Mouse (Mus musculus) hindbrain, embryonic 11.5 days (tissue): ENCODE results near the gene Atf7ip. TPM values are rescaled to one million over a fixed set of nuclear protein-coding genes. Genes with fewer than 3 reads are reported as not detected.

ENCODE experiments used
- ATAC-seq: fragments of 200-750 bp; cut with Nextera tagmentation; 2 replicates; pipeline ENCODE4 v1.8.0; 2017; ENCODE audit warnings: mild to moderate bottlenecking, moderate TSS enrichment, moderate library complexity; ENCODE audit not compliant: low FRiP score
- DNase-seq: peaks from one replicate; pipeline ENCODE4 v3.0.0-alpha.2; 2015; ENCODE audit warnings: low spot score
- H3K27ac ChIP-seq: fragments of 300-500 bp; sonication (generic); 2 replicates; pipeline ENCODE4 v1.5.1; 2014; ENCODE audit warnings: mild to moderate bottlenecking, low read depth, low read length
- H3K27me3 ChIP-seq: fragments of 300-500 bp; sonication (generic); 2 replicates; pipeline ENCODE4 v1.6.1; 2014; ENCODE audit warnings: mild to moderate bottlenecking, low read length, moderate library complexity, mixed read lengths; ENCODE audit not compliant: control insufficient read depth, insufficient read depth
- H3K36me3 ChIP-seq: fragments of 300-500 bp; sonication (generic); 2 replicates; pipeline ENCODE4 v1.6.1; 2014; ENCODE audit warnings: mild to moderate bottlenecking, low read length, moderate library complexity, mixed read lengths; ENCODE audit not compliant: control insufficient read depth, insufficient read depth
- H3K4me1 ChIP-seq: fragments of 300-500 bp; sonication (generic); replicated peaks from 2 replicates; pipeline ENCODE4 v1.6.1; 2014; ENCODE audit warnings: low read length, mixed read lengths; ENCODE audit not compliant: control insufficient read depth, insufficient read depth
- H3K4me2 ChIP-seq: fragments of 300-500 bp; sonication (generic); replicated peaks from 2 replicates; pipeline ENCODE4 v1.6.1; 2014; ENCODE audit warnings: mild to moderate bottlenecking, low read depth, low read length
- H3K4me3 ChIP-seq: fragments of 300-500 bp; sonication (generic); 2 replicates; pipeline ENCODE4 v1.5.1; 2014; ENCODE audit warnings: low read depth, low read length
- H3K9ac ChIP-seq: fragments of 300-500 bp; sonication (generic); 2 replicates; pipeline ENCODE4 v1.6.1; 2014; ENCODE audit warnings: low read depth, low read length
- H3K9me3 ChIP-seq: fragments of 300-500 bp; sonication (generic); 2 replicates; pipeline ENCODE4 v1.6.1; 2016; ENCODE audit warnings: low read length; ENCODE audit not compliant: control insufficient read depth
- WGBS: fragments of 180-500 bp; shearing (Covaris S2); extraction: QIAGEN DNeasy Blood & Tissue Kit; methylation state at CpG from one replicate; pipeline ENCODE4 v1.1.7; 2014; 5-methylcytosine and 5-hydroxymethylcytosine counted together
- polyA plus RNA-seq: library from polyadenylated mRNA; unstranded; fragments of >200 nt; fragmentation: Nextera tagmentation; extraction: Ambion mirVana; gene quantifications from 2 replicates; pipeline ENCODE4 v1.2.1, GENCODE M21; 2014

Atf7ip gene
- polyA plus RNA-seq, 1 experiment from 2014 or later, result 73.7 TPM

DNA sequence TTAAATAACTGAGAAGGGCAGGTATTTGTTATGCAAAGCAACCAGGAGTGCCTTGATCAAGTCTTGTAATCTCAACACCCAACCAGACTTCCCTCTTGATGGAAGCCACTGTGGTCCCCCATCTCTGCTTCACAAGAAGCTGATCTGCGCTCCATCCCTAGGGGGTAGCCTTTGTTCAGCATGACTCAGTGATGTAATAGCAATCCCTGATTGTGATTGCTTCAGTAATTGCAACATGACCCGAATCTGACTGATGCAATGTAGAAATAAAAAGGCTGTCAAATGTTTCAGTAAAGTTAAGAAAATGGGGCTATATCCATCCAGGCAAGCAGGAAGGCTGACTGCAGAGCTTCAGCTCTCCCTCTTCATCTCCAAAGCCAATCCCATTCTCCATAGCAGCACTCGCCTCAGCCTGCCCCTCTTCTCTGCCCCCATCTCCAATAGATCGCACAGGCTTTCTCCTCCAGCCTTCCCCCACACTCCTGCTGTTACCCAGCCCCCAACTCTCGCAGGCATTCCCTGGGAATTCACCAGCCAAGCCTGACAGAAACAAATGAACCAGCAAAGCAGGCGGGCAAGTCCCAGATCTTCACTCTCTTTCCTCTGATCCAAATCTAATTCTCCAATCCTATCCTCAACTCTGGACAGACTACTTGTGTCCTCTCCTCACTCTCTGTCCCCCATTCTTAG is 30.7 kb upstream of the Atf7ip start:
- DNase-seq (peak; percentile 43), ATAC-seq (no peak)
- Histone ChIP-seq H3K9me3 (no peaks in the 10 kb centered on the region), H3K4me2 (no peak overlapping the region), H3K9ac (no peak overlapping the region), H3K27me3 (no peaks in the 10 kb centered on the region), H3K36me3 (no peaks in the 10 kb centered on the region), H3K4me3 (no peak overlapping the region), H3K4me1 (no peaks in the 10 kb centered on the region), H3K27ac (peak overlapping the region; percentile 51; the same call in 1 of the 2 replicates)
- 18% methylated on average over 6 of the region's 6 CpGs for WGBS

- Histone ChIP-seq H3K9ac (no peak overlapping the region), H3K4me1 (no peaks in the 10 kb centered on the region), H3K36me3 (no peaks in the 10 kb centered on the region), H3K9me3 (no peaks in the 10 kb centered on the region), H3K4me2 (no peak overlapping the region), H3K27ac (no peak overlapping the region), H3K4me3 (no peak overlapping the region), H3K27me3 (no peaks in the 10 kb centered on the region)
- 81% methylated on average over 1 of the region's 1 CpGs for WGBS
- DNase-seq (no peak), ATAC-seq (no peak)
Observed at GRCm38 (mm10) chr6:136477878-136478277, 28.1 kb upstream of the Atf7ip start.

DNA sequence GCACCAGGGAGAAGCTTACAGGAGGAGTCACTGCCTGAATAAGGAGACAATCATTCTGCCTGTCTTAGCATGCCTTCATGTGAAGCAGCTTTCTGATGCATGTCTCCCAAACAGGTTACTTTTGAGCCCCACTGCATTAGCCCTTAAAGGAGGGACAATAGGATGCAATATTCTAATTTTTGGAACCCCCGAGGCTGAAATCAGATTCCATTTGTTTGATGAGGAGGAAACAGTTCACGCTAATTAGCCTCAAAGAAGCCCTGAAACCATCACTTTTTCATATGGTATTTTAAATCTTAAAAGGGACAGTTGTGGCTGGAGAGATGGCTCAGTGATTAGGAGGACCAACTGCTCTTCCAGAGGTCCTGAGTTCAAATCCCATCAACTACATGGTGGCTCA is 22.4 kb upstream of the Atf7ip start:
- H3K4me1 ChIP-seq, result no peaks in the 10 kb centered on the region
- H3K9ac ChIP-seq, result no peak overlapping the region
- no peak overlapping the region for H3K27ac ChIP-seq
- DNase-seq (no peak), ATAC-seq (no peak)
- H3K4me2 ChIP-seq, result no peak overlapping the region
- H3K4me3 ChIP-seq, result no peak overlapping the region
- no peaks in the 10 kb centered on the region for H3K36me3 ChIP-seq
- H3K9me3 ChIP-seq, result no peaks in the 10 kb centered on the region
- WGBS, result 84% methylated on average over 2 of the region's 2 CpGs
- no peaks in the 10 kb centered on the region for H3K27me3 ChIP-seq

GRCm38 (mm10) chr6:136484093-136484492 is 21.9 kb upstream of the Atf7ip start:
- Histone ChIP-seq H3K9me3 (no peaks in the 10 kb centered on the region), H3K27me3 (no peaks in the 10 kb centered on the region), H3K4me3 (no peak overlapping the region), H3K4me1 (no peaks in the 10 kb centered on the region), H3K4me2 (no peak overlapping the region), H3K27ac (no peak overlapping the region), H3K9ac (no peak overlapping the region), H3K36me3 (no peaks in the 10 kb centered on the region)
- ATAC-seq (no peak), DNase-seq (no peak)
- WGBS, result 89% methylated on average over 3 of the region's 3 CpGs

GRCm38 (mm10) chr6:136486166-136486565 is 19.8 kb upstream of the Atf7ip start:
- 62% methylated on average over 4 of the region's 4 CpGs for WGBS
- Histone ChIP-seq H3K36me3 (no peaks in the 10 kb centered on the region), H3K27me3 (no peaks in the 10 kb centered on the region), H3K4me1 (no peaks in the 10 kb centered on the region), H3K4me2 (no peak overlapping the region), H3K4me3 (no peak overlapping the region), H3K27ac (no peak overlapping the region), H3K9me3 (no peaks in the 10 kb centered on the region), H3K9ac (no peak overlapping the region)
- DNase-seq, result no peak
- ATAC-seq, result 0 out of 2 replicates have a peak, but pooled peaks have one; percentile 38

DNA sequence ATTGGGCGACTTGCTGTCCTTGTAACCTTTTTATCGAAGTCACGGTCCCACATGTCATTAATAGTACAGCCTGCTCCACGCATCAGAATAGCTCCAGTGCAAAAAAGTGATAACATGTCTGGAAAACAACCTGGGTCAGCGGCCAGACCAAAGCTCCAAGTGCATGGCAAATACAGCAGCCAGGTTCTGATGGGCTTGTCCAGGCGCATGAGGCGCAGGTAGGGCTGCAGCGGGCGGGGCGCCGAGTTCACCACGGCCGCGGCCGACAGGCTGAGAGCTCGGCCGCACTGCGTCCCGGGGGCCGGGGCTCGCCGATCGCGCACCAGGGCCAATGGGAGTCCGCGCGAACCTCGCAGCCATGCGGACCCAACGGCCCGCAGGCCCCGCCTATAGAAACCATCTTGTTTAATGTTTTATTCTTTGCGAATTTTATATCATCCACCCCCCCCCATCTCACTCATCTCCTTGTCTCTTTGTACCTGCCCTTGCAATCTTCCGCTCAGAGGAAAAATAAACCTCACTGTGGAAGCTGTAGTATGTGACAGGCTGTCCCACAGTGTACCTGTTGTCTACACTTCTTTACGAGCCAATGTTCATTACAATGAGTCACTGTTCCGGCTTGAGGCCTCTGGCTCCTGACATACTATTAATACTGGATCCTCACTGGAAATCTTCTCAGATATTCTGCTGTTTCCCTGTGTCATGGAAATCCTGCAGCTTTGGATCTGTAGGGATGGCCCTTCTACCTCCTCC is 19.0 kb upstream of the Atf7ip start:
- DNase-seq (peak; percentile 28), ATAC-seq (no peak)
- H3K4me2 ChIP-seq, result peak overlapping the region; percentile 25; the same call in 1 of the 2 replicates
- H3K9ac ChIP-seq, result no peak overlapping the region
- no peak overlapping the region for H3K4me3 ChIP-seq
- no peaks in the 10 kb centered on the region for H3K4me1 ChIP-seq
- 36% methylated on average over 36 of the region's 36 CpGs for WGBS
- H3K27ac ChIP-seq, result no peak overlapping the region
- H3K27me3 ChIP-seq, result no peaks in the 10 kb centered on the region
- no peaks in the 10 kb centered on the region for H3K36me3 ChIP-seq
- H3K9me3 ChIP-seq, result no peaks in the 10 kb centered on the region

GRCm38 (mm10) chr6:136487554-136487950 is 18.4 kb upstream of the Atf7ip start:
- Histone ChIP-seq H3K4me2 (no peak overlapping the region), H3K9me3 (no peaks in the 10 kb centered on the region), H3K4me3 (no peak overlapping the region), H3K27me3 (no peaks in the 10 kb centered on the region), H3K36me3 (no peaks in the 10 kb centered on the region), H3K4me1 (no peaks in the 10 kb centered on the region), H3K27ac (no peak overlapping the region), H3K9ac (no peak overlapping the region)
- ATAC-seq (no peak), DNase-seq (no peak)
- 96% methylated on average over 1 of the region's 1 CpGs for WGBS

- WGBS, result 80% methylated on average over 3 of the region's 3 CpGs
- ATAC-seq, result no peak
- H3K4me2 ChIP-seq, result no peak overlapping the region
- H3K4me3 ChIP-seq, result no peak overlapping the region
- no peak for DNase-seq
- no peak overlapping the region for H3K9ac ChIP-seq
- H3K27ac ChIP-seq, result no peak overlapping the region
- H3K4me1 ChIP-seq, result no peaks in the 10 kb centered on the region
- no peaks in the 10 kb centered on the region for H3K9me3 ChIP-seq
- no peaks in the 10 kb centered on the region for H3K27me3 ChIP-seq
- no peaks in the 10 kb centered on the region for H3K36me3 ChIP-seq
Observed at GRCm38 (mm10) chr6:136489899-136490298, 16.1 kb upstream of the Atf7ip start.
